Mouse (Mus musculus): ENCODE measurements at regions not wholly inside any gene's neighbourhood (a gene's known extent, or its start where the extent isn't known, plus 50 kb on each side); places are given as distances from the start of the nearest gene placed in this dataset.

DNA sequence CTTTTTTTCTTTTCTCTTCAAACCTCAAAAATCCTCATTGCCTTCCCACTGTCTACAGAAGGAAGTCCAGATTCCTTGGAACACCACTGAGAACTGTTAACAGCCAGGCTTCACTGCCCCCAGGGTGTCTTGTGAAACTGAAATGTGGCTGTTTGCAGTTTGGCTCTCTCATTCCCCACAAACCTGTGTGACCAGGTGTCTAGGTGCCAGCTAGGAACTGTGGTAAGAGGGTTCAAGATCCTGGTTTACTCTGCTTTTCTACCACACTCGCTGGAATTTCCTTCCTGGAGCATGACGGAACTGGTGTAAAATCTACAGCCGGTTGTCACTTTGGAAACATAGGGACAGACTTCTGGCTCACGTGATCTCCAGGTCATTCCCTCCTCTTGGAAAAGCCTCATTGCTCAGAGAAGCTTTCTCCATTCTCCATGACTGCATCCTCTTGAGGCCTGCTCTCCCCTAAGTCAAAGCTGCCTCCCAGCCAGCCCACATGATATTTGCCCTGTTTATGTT is 660.2 kb downstream of the Zfp706 start:
- no peak for DNase-seq (ENCODE audit: low spot score in 2 of 2)

- DNase-seq (ENCODE audit: low spot score in 2 of 2) = no peak
These were observed 661.4 kb downstream of the Zfp706 start for GRCm38 (mm10) chr15:36346126-36346525.

DNA sequence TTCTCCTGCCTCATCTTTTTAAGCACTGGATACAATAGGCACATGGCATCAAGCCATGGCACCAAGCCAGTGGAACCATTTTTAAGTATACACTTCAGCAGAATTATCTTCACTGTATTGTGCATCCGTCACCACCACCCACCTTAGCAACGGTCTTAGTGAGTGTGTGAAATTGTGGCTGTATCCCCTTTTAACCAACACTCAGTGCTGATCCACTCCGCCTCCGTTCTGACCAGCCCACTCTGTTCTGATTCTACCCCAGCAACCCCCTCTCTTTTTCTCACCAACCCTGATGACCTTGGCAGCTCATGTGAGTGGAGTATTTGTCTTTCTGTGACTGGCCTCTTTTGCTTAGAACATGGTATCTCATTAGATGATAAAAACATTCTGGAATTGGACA is 662.2 kb downstream of the Zfp706 start:
- DNase-seq (ENCODE audit: low spot score in 2 of 2) = peak in 1 of 2 experiments; percentile 55

DNA sequence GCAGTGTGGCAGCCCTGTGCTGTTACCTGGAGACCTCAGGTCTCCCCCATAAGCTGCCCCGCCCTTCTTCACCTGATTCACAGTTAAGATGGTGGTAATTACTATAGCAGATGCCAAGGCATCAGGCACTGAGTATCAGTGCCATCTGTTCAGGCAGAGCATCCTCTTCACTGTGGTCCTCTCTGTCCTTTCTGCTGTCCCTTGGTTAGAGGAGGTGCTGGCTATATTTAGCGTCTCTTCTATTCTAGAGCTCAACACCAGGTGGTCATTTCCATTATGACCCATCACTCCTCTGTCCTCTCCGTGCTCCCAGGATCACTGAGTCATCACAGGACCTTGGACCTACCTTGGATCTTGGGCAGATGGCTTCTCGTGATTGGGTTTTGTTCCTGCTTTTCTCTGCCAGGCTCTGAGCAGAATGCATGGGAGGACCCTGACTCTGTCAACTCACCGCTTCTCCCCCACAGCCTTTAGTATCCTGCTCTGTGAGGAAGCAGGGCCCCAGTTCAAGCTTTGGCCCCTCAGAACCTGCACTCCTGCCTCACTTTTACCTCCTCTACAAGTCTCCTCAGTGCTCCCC is 667.5 kb downstream of the Zfp706 start:
- DNase-seq (ENCODE audit: low spot score in 2 of 2) = no peak

DNA sequence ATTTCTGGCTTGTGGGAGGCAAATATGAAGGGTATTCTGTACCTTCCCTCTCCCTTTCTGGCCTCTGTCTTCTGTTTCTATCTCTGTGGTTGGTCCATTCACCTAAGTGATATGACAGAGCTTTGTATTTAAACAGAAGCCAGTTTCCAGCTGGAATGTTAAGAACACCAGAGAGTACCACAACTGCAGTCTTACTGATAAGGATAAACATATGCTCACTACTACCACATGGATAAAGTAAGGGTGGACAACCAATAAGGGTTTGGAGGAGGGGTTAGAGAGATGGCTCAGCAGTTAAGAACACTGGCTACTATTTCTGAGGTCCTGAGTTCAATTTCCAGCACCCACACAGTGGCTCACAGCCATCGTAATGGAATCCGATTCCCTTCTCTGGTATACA is 668.8 kb downstream of the Zfp706 start:
- DNase-seq (ENCODE audit: low spot score in 2 of 2) = no peak

- no peak for DNase-seq (ENCODE audit: low spot score in 2 of 2)
These were observed 670.7 kb downstream of the Zfp706 start for GRCm38 (mm10) chr15:36336857-36337256.

GRCm38 (mm10) chr15:36335116-36335515 is 672.5 kb downstream of the Zfp706 start:
- DNase-seq (ENCODE audit: low spot score in 2 of 2) = no peak

GRCm38 (mm10) chr15:36334436-36335113 is 673.0 kb downstream of the Zfp706 start:
- DNase-seq (ENCODE audit: low spot score in 2 of 2) = no peak

DNA sequence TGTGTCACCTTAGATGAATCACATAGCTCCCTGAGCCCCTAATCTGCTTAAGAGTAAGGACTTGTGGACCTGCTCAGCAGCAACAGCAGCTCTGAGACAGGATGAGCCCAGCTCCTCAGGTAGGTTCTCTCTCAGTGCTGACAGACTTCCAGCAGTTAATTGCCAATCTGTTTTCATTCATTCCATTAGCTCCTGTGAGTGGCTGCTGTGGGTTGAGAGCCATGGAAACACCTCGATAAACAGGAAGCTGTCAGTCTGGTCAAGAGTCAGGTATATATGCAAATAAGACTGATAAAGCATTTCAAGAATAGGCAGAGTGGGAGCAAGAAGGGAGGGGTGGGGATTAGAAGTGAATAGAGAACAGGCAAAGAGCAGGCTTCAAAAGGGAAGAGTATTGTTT is 673.7 kb downstream of the Zfp706 start:
- no peak for DNase-seq (ENCODE audit: low spot score in 2 of 2)

DNA sequence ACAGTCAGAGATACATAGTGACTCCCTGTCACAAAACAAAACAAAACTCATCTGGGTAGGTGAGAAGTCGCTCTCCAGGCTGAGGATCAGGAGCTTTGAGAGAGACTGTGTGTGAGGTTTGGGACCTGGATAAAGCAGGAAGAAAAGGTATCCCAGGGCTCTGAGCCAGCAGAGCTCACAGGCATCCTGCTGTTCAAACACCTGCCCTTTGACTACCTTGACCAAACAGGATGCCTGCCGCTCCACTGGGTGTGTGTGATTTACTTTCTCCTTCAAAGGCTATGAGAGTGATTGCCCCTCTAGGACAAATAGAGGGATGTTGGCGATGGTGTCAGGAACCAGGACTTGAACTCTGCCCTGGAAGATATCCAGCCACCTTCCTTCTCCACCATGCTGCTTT is 674.3 kb downstream of the Zfp706 start:
- no peak for DNase-seq (ENCODE audit: low spot score in 2 of 2)

Data from left cerebral cortex, adult 9 months (tissue).